Mouse (Mus musculus) forebrain, embryonic 13.5 days (tissue): ENCODE results near the gene Mecom. TPM values are rescaled to one million over a fixed set of nuclear protein-coding genes. Genes with fewer than 3 reads are reported as not detected.
"Not testable (repeated sequence)": the region's sequence is repeated elsewhere in the genome, so short reads cannot be mapped to it uniquely, and the experiment has no call there.

Experiments used
- ATAC-seq: fragments of 200-750 bp; cut with Nextera tagmentation; 2 replicates; pipeline ENCODE4 v1.8.0; 2017
- H3K27ac ChIP-seq: fragments of 300-500 bp; sonication (generic); 2 replicates; pipeline ENCODE4 v1.5.1; 2015; ENCODE audit warnings: inconsistent platforms, mild to moderate bottlenecking, moderate library complexity
- H3K27me3 ChIP-seq: fragments of 300-500 bp; sonication (generic); 2 replicates; pipeline ENCODE4 v1.6.1; 2015; ENCODE audit warnings: mild to moderate bottlenecking, inconsistent platforms
- H3K36me3 ChIP-seq: fragments of 300-500 bp; sonication (generic); 2 replicates; pipeline ENCODE4 v1.6.1; 2015; ENCODE audit warnings: mild to moderate bottlenecking, inconsistent platforms; ENCODE audit not compliant: poor library complexity, severe bottlenecking
- H3K4me1 ChIP-seq: fragments of 300-500 bp; sonication (generic); 2 replicates; pipeline ENCODE4 v1.6.1; 2015; ENCODE audit warnings: inconsistent platforms
- H3K4me2 ChIP-seq: fragments of 300-500 bp; sonication (generic); 2 replicates; pipeline ENCODE4 v1.6.1; 2015; ENCODE audit warnings: inconsistent platforms, mild to moderate bottlenecking, moderate library complexity
- H3K4me3 ChIP-seq: fragments of 300-500 bp; sonication (generic); 2 replicates; pipeline ENCODE4 v1.5.1; 2015; ENCODE audit warnings: mild to moderate bottlenecking, inconsistent platforms
- H3K9ac ChIP-seq: fragments of 300-500 bp; sonication (generic); 2 replicates; pipeline ENCODE4 v1.6.1; 2015; ENCODE audit warnings: mild to moderate bottlenecking, inconsistent platforms
- H3K9me3 ChIP-seq: fragments of 300-500 bp; sonication (generic); replicated peaks from 2 replicates; pipeline ENCODE4 v1.6.1; 2016; ENCODE audit warnings: inconsistent platforms
- WGBS: fragments of 180-500 bp; shearing (Covaris S2); methylation state at CpG from one replicate; pipeline ENCODE4 v1.1.7; 2015; 5-methylcytosine and 5-hydroxymethylcytosine counted together
- polyA plus RNA-seq: library from polyadenylated mRNA; unstranded; fragments of >200 nt; fragmentation: Nextera tagmentation; extraction: Ambion mirVana; gene quantifications from 2 replicates; pipeline ENCODE4 v1.2.1, GENCODE M21; 2015

The Mecom gene
- polyA plus RNA-seq, 1 experiment from 2014 or later: 3.7 TPM

DNA sequence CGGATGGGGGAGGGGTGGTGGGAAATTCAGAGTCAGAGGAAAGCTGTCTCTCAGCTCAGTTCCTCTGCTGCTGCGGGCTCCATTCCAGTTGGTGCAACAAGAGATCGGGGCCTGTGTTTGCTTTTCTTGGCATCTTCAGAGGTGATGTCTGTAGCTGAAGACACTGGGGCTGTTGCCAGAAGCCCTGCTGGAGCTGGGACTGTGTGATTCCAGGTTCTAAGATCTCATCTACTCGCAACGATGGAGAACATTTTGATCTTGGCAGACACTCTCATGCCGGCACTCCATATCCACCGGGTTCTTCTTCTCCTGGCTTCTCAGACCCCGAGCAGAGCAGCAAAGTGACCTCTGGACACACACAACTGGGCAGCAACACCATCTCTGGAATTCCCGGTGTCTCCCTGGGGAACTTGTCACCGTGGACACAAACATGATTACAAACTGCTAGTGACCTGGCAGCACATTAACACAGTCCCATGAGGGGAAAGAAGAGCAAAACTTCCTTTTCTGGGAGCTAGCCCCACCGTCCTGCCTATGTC, 908 bp downstream of the Mecom start:
- Histone ChIP-seq H3K9me3 (no peaks in the 10 kb centered on the region), H3K36me3 (no peaks in the 10 kb centered on the region), H3K9ac (no peak overlapping the region), H3K4me3 (no peak overlapping the region), H3K27ac (no peak overlapping the region), H3K27me3 (no peaks in the 10 kb centered on the region), H3K4me2 (no peak overlapping the region), H3K4me1 (no peaks in the 10 kb centered on the region)
- WGBS: 81% methylated on average over 11 of the region's 11 CpGs
- 0 out of 2 replicates have a peak, but pooled peaks have one; percentile 33 for ATAC-seq

DNA sequence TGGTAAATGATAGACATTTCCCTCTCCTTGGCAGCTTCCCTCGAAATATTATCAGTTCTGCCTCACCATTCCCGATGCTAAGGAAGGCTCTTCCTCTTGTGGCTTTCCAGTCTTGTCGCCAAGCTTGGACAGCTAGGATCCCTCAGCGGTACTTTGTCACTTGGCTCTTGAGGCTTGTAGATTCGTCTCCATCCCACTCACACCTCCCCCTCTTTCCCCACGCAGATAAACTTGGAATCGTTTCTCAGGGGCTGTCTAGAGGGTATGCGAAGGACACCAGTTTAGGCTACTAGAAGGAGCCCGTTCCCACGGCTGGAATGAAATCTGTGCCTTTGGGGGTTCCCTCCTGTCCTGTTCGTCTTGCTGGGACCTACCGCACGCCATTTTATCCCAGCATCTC, 1.4 kb downstream of the Mecom start:
- no peaks in the 10 kb centered on the region for H3K27me3 ChIP-seq
- H3K36me3 ChIP-seq: no peaks in the 10 kb centered on the region
- H3K4me3 ChIP-seq: no peak overlapping the region
- no peak for ATAC-seq
- H3K9me3 ChIP-seq: no peaks in the 10 kb centered on the region
- no peak overlapping the region for H3K9ac ChIP-seq
- H3K4me2 ChIP-seq: no peak overlapping the region
- no peak overlapping the region for H3K27ac ChIP-seq
- WGBS: 78% methylated on average over 13 of the region's 13 CpGs
- no peaks in the 10 kb centered on the region for H3K4me1 ChIP-seq

DNA sequence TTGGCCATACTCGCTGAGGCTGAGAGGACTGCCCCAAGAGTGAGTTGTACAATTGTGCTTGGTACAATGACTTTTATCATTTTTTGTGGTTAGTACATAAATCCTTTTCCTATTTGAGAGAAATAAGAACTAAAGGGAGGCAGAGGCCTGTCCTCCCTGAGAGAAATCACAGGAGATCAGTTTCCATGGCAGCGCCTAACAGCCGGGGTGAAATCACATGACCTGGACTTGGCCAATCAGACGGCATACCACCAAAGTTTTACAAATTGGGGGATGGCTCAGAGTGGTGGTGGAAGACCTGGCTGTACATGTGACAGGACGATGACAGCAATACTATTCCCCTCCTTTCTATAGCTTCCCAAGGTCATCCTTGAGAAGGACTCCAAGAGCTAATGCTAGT, 2.6 kb downstream of the Mecom start:
- no peak overlapping the region for H3K4me2 ChIP-seq
- H3K4me1 ChIP-seq: no peaks in the 10 kb centered on the region
- H3K9ac ChIP-seq: no peak overlapping the region
- no peak overlapping the region for H3K4me3 ChIP-seq
- H3K36me3 ChIP-seq: no peaks in the 10 kb centered on the region
- H3K27me3 ChIP-seq: no peaks in the 10 kb centered on the region
- no peaks in the 10 kb centered on the region for H3K9me3 ChIP-seq
- WGBS: 82% methylated on average over 5 of the region's 5 CpGs
- no peak overlapping the region for H3K27ac ChIP-seq
- ATAC-seq: no peak

DNA sequence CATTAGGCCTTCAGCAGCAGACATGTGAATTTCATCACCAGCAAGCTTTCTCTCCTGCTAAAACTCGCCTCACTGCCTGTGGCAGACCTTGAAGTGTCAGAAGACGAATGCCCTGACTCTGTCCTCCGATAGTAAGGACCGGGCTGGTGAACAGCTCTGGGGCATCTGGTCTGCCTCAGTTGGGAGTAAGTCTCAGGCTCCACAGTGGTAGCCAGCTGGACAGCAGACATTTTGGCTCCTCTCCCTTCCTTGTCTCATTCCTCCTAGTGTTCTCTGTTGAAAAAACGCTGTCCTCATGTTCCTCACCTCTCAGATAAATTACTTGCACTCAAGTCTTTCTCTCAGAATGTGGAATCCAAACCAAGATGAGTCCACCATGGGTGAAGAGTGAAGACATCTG, 3.5 kb downstream of the Mecom start:
- H3K27ac ChIP-seq: no peak overlapping the region
- no peaks in the 10 kb centered on the region for H3K4me1 ChIP-seq
- no peak overlapping the region for H3K9ac ChIP-seq
- H3K27me3 ChIP-seq: no peaks in the 10 kb centered on the region
- H3K36me3 ChIP-seq: no peaks in the 10 kb centered on the region
- no peaks in the 10 kb centered on the region for H3K9me3 ChIP-seq
- WGBS: 87% methylated on average over 5 of the region's 5 CpGs
- no peak overlapping the region for H3K4me3 ChIP-seq
- ATAC-seq: no peak
- no peak overlapping the region for H3K4me2 ChIP-seq

DNA sequence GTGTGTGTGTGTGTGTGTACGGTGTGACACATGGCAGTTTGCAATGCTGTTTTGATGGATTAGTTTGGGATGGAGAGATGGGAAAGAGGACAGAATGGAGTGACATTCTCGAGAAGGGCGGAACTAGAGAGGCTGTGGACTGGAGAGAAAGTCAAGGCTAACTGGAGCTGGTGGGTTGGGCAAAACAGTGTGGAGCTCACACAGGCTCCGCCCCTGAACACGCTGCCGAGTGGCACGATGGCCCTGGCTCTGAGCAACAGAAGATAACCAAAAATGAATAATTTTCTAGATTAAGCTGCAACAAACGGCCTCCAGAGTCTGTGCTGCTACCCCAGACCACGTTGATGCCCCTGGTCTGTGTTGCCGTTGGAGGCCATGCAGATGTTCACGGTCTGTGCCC, 12.0 kb downstream of the Mecom start:
- WGBS: 87% methylated on average over 11 of the region's 11 CpGs
- Histone ChIP-seq H3K36me3 (no peaks in the 10 kb centered on the region), H3K4me3 (no peak overlapping the region), H3K4me1 (no peaks in the 10 kb centered on the region), H3K27ac (no peak overlapping the region), H3K27me3 (no peaks in the 10 kb centered on the region), H3K9me3 (no peaks in the 10 kb centered on the region), H3K4me2 (no peak overlapping the region), H3K9ac (no peak overlapping the region)
- ATAC-seq: no peak

DNA sequence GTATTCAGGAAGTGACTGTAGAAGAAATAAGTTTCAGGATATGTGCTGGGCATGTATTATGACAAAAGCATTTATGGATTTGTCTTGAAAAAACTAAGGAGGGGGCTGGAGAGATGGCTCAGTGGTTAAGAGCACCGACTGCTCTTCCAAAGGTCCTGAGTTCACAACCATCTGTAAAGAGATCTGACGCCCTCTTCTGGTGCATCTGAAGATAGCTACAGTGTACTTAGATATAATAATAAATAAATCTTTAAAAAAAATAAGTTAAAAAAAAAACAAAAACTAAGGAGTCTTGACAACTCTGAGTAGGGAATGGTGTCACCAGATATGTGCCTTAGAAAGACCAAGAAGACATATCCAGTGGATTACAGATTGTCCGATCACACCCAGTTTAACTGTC, 27.1 kb downstream of the Mecom start:
- not testable (repeated sequence) for H3K4me1 ChIP-seq, H3K4me2 ChIP-seq, H3K9me3 ChIP-seq, ATAC-seq, H3K36me3 ChIP-seq, H3K27ac ChIP-seq, H3K4me3 ChIP-seq, H3K9ac ChIP-seq
- 54% methylated on average over 3 of the region's 3 CpGs for WGBS
- peaks cover 18% of the 10 kb centered on the region for H3K27me3 ChIP-seq

DNA sequence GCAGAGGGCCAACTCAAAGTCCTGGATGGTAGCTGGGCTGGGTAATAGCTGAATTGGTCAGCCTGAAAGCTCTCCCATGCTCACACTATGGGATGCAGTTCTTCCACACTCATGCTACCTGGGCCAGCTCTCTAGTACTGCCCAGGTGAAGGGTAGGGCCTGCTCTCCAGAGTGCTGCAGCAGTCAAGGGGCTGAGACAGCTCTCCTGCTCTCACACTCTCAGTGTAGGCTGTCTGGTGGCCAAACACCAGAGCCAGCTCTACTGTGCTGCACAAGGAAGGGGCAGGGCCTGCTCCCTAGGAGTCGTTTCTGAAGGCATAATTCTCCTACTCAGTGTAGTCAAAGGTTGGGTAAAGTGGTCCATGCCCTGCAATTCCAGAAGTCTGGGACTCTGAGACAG, 28.4 kb downstream of the Mecom start:
- Histone ChIP-seq H3K4me1 (peaks cover 12% of the 10 kb centered on the region), H3K9ac (no peak overlapping the region), H3K27ac (no peak overlapping the region), H3K4me3 (no peak overlapping the region), H3K9me3 (no peaks in the 10 kb centered on the region), H3K36me3 (no peaks in the 10 kb centered on the region), H3K4me2 (no peak overlapping the region), H3K27me3 (peaks cover 32% of the 10 kb centered on the region)
- no peak for ATAC-seq
- WGBS: 62% methylated on average over 1 of the region's 1 CpGs

DNA sequence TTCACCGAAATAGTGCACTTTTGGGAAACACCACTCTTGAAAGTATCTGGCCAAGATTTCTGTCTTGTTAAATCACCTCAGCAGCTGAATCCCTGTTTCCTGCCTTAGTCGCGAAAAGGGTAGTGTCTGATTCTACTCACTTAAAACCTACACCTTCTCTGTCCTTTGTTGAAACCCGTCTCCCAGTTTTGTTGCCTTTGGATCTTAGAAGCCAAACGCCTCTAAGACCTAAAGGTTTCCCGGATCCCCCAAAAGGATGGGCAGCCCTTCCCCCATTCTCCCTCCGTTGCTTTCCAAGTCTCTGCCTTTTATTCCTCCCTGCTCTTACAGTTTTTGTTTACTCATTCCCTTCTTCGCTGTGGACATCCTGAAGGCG, 32.0 kb downstream of the Mecom start:
- no peaks in the 10 kb centered on the region for H3K9me3 ChIP-seq
- H3K27ac ChIP-seq: no peak overlapping the region
- H3K36me3 ChIP-seq: no peaks in the 10 kb centered on the region
- H3K27me3 ChIP-seq: peaks cover 68% of the 10 kb centered on the region
- H3K4me3 ChIP-seq: no peak overlapping the region
- peaks cover 22% of the 10 kb centered on the region for H3K4me1 ChIP-seq
- no peak overlapping the region for H3K9ac ChIP-seq
- 12% methylated on average over 9 of the region's 9 CpGs for WGBS
- ATAC-seq: no peak
- no peak overlapping the region for H3K4me2 ChIP-seq

DNA sequence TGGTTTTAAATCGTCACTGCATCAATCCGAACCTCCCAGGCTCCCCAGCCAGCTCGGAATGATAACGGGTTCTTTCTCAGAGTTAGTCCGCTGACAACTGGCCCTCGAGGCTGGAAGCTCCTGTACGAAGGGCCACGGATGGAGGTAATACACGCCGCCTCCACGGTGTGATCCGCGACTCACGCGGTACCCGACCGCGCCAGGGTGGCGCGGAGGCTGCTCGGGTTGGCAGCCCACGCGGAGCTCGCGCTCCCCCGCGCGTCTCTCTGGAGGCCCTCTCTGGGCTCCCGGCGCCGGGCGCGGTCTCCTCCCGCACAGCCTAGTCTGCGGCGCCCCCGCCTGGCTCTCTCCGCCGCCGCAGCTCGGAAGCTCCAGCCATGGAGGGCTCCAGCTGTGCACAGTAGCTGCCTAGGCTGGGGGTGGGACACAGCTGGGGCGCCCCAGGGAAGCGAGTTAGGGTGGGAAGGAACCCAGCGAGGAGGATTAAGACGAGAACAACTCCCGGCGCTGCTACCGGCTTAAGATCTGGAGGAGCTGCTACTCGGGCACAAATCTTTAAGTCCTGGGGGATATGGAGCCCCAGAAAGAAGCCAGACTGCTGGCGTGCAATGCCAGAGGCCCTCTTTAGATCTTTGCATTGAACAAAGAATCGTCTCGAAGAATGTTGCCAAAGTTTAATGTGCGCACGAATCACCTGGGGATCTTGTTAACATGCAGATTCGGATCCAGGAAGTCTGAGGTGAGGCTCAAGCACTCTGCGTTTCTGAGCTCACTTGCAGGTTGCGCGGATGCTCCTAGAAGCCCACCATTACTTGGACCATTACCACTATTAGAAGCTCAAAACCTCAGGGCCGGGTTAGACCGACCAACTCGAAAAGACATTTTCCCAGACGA, 32.7 kb downstream of the Mecom start:
- H3K9me3 ChIP-seq: no peaks in the 10 kb centered on the region
- H3K4me3 ChIP-seq: peak overlapping the region; percentile 40
- no peak overlapping the region for H3K27ac ChIP-seq
- H3K9ac ChIP-seq: 0 out of 2 replicates have a peak overlapping the region, but pooled peaks have one; percentile 21
- ATAC-seq: peak; percentile 91
- under 1% methylated on average over 62 of the region's 62 CpGs for WGBS
- peaks cover 74% of the 10 kb centered on the region for H3K27me3 ChIP-seq
- no peaks in the 10 kb centered on the region for H3K36me3 ChIP-seq
- H3K4me1 ChIP-seq: peaks cover 23% of the 10 kb centered on the region
- H3K4me2 ChIP-seq: peak overlapping the region; percentile 72

DNA sequence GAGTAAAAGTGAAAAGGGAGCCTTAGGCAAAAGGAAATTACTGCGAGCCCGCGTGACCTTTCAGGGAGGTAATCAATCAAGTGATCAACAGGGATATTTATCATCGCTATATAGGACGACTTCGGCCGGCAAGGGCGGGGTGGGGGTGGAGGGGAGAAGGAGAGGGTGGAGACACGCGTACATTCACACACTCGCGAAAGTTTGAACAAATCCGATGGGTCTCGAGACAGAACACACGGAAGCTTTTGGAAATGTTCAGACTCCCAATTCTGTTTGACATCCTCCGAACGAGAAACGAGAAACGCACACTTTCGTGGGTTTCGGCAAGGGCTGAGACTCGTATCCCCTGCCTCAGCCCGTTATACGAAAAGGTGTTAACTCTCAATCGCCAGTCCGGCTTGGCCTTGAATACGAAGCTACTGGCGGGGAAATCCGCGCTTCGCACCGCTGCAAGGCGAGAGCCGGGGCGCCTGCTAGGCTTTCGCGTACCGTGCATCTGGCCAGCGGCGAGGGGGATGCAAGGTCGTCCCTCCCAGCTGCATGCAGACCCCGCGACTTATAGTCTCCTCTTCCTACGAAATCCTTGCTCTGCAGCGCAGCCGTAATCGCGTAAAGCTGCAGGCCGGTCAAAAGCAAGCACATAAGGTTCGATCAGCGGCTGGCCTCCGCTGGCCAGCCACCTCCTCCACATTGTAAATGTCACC, 33.6 kb downstream of the Mecom start:
- H3K27ac ChIP-seq: no peak overlapping the region
- H3K4me2 ChIP-seq: peak overlapping the region; percentile 72
- under 1% methylated on average over 52 of the region's 52 CpGs for WGBS
- no peaks in the 10 kb centered on the region for H3K9me3 ChIP-seq
- H3K9ac ChIP-seq: peak overlapping the region; percentile 52
- H3K4me3 ChIP-seq: peak overlapping the region; percentile 40
- H3K27me3 ChIP-seq: peaks cover 84% of the 10 kb centered on the region
- peaks cover 33% of the 10 kb centered on the region for H3K4me1 ChIP-seq
- ATAC-seq: peak; percentile 12
- H3K36me3 ChIP-seq: no peaks in the 10 kb centered on the region

DNA sequence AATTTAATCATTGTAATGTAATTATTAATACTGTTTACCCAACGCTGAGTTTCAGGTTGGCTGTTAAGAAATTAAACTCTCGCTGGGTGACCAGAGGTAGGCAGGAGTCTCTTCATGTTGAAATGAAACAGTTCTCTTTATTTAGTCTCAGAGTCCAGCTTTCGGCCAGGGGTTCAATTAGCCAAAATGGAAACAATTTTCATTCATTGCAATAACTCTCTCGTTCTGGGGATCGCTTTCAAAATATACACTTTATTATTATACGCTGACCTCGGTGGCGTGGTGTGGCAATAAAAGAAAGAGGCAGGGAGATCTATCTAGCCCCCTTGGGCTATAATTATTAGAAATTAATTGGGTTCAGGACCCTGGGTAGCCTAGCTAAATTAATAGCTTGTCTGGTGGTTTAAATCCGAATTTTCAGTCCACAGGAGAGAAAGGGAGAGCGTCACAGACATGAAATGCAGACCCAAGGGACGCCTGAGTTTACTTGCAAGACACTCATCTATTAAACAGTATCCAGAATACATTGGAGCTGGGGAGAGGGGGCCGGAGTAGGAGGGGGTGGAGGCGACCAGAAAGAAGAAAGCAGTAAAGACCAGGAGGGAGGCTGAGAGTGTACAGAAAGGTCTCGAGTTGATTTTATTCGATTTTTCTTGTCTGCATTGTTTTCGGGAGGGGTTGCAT, 34.4 kb downstream of the Mecom start:
- no peaks in the 10 kb centered on the region for H3K9me3 ChIP-seq
- H3K4me2 ChIP-seq: peak overlapping the region; percentile 72
- H3K36me3 ChIP-seq: no peaks in the 10 kb centered on the region
- H3K27ac ChIP-seq: no peak overlapping the region
- peak overlapping the region; percentile 40 for H3K4me3 ChIP-seq
- peaks cover 38% of the 10 kb centered on the region for H3K4me1 ChIP-seq
- no peak for ATAC-seq
- 3% methylated on average over 16 of the region's 16 CpGs for WGBS
- no peak overlapping the region for H3K9ac ChIP-seq
- H3K27me3 ChIP-seq: peaks cover 91% of the 10 kb centered on the region
